Mouse (Mus musculus) forebrain, postnatal 0 days (tissue): ENCODE results near the gene Mef2c. TPM values are rescaled to one million over a fixed set of nuclear protein-coding genes. Genes with fewer than 3 reads are reported as not detected.

Experiments used
- ATAC-seq: fragments of 200-750 bp; cut with Nextera tagmentation; 2 replicates; pipeline ENCODE4 v1.8.0; 2017; ENCODE audit warnings: mild to moderate bottlenecking, moderate library complexity
- DNase-seq: peaks from one replicate; pipeline ENCODE4 v3.0.0-alpha.2; 2015
- H3K27ac ChIP-seq: fragments of 300-500 bp; sonication (generic); 2 replicates; pipeline ENCODE4 v1.5.1; 2014; ENCODE audit warnings: low read depth, mild to moderate bottlenecking, antibody characterized with exemption, low read length, moderate library complexity, mixed read lengths
- H3K27me3 ChIP-seq: fragments of 300-500 bp; sonication (generic); 2 replicates; pipeline ENCODE4 v1.6.1; 2014; ENCODE audit warnings: mild to moderate bottlenecking, low read length, mixed read lengths; ENCODE audit not compliant: insufficient read depth
- H3K36me3 ChIP-seq: fragments of 300-500 bp; sonication (generic); 2 replicates; pipeline ENCODE4 v1.6.1; 2014; ENCODE audit warnings: mild to moderate bottlenecking, moderate library complexity; ENCODE audit not compliant: insufficient read depth
- H3K4me1 ChIP-seq: fragments of 300-500 bp; sonication (generic); 2 replicates; pipeline ENCODE4 v1.6.1; 2014; ENCODE audit warnings: antibody characterized with exemption; ENCODE audit not compliant: insufficient read depth
- H3K4me2 ChIP-seq: fragments of 300-500 bp; sonication (generic); 2 replicates; pipeline ENCODE4 v1.6.1; 2014; ENCODE audit warnings: low read depth, mild to moderate bottlenecking, moderate library complexity
- H3K4me3 ChIP-seq: fragments of 300-500 bp; sonication (generic); 2 replicates; pipeline ENCODE4 v1.5.1; 2014; ENCODE audit warnings: low read depth, low read length, mixed read lengths
- H3K9ac ChIP-seq: fragments of 300-500 bp; sonication (generic); 2 replicates; pipeline ENCODE4 v1.6.1; 2014; ENCODE audit warnings: mild to moderate bottlenecking
- H3K9me3 ChIP-seq: fragments of 300-500 bp; sonication (generic); 2 replicates; pipeline ENCODE4 v1.6.1; 2016; ENCODE audit warnings: low read length
- CTCF ChIP-seq: sonication (generic); IDR thresholded peaks from 2 replicates; pipeline ENCODE4 v1.5.1; 2016; ENCODE audit warnings: antibody characterized with exemption, control low read depth, low read depth
- WGBS: fragments of 180-500 bp; shearing (Covaris S2); extraction: QIAGEN DNeasy Blood & Tissue Kit; methylation state at CpG from one replicate; pipeline ENCODE4 v1.1.7; 2014; 5-methylcytosine and 5-hydroxymethylcytosine counted together
- polyA plus RNA-seq: library from polyadenylated mRNA; unstranded; fragments of >200 nt; fragmentation: Nextera tagmentation; extraction: Ambion mirVana; gene quantifications from 2 replicates; pipeline ENCODE4 v1.2.1, GENCODE M21; 2015
- total RNA-seq: library from RNA; depleted of rRNA; stranded (reverse); fragments of >200 nt; gene quantifications from 2 replicates; pipeline ENCODE4 v1.2.3, GENCODE M21; 2014

Mef2c gene
- total and polyA plus RNA-seq, 2 experiments from 2014 or later: 245 to 373 TPM

DNA sequence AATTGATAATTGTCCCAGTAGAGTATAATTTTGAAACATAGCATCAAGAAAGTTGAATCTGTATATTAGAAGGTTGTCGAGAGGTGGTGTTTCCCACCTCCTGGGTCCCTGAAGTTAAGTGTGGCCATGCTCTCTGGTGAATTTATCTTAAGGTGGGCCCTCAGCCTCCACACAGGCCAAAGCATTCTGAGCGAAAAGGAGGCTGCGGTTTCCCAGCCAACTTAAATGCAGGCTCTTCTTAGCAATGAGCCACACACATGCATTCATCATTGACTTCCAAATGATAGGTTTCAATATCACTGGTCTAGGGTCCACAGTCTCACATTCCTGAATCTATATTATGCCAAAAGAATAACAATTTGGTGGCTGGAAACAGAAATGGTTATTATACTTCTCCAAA is 145.2 kb downstream of the Mef2c start:
- H3K36me3 ChIP-seq: peaks cover 10% of the 10 kb centered on the region; the same call in 1 of the 2 replicates
- no peaks in the 10 kb centered on the region for H3K27me3 ChIP-seq
- H3K4me3 ChIP-seq: no peak overlapping the region
- H3K27ac ChIP-seq: no peak overlapping the region
- no peak for ATAC-seq
- 90% methylated on average over 3 of the region's 3 CpGs for WGBS
- DNase-seq: no peak
- TF ChIP-seq CTCF: no peak
- no peak overlapping the region for H3K9ac ChIP-seq
- H3K4me1 ChIP-seq: 0 out of 2 replicates have a peak, but pooled peaks cover 3% of the 10 kb centered on the region
- no peaks in the 10 kb centered on the region for H3K9me3 ChIP-seq
- H3K4me2 ChIP-seq: no peak overlapping the region

DNA sequence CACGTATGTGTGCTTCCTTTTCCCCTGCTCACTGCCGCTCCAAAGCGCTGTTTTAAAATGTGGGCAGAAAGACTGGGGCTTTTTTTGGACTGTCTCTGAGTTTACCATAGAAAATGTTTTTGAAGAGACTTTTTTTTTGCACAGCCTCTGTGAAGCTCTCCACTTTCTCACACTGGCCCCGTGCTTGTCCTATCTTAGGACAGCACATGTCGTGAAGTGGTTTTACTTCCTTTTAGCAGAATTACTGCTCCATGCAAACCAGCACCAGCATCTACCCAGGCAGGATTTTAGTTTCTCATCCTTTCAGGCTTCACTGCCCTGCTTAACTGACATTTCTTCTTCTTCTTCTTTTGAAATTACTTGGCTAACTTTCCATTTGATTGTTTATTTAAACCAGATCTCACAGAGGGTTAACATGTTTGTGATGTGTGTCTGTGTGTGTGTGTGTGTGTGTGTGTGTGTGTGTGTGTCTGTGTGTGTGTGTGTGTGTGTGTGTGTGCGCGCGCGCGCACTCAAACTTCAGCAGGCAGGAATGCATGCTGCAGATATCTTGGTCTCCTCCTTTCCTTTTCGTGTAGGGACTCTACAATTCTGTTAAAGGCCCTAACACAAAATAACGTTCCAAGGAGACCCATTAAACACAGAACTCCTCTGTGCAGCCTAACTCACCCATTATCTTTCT is 146.1 kb downstream of the Mef2c start:
- Histone ChIP-seq H3K36me3 (peaks cover 10% of the 10 kb centered on the region; the same call in 1 of the 2 replicates), H3K27ac (no peak overlapping the region), H3K9ac (no peak overlapping the region), H3K4me3 (no peak overlapping the region), H3K4me1 (peaks cover 7% of the 10 kb centered on the region; the same call in 1 of the 2 replicates), H3K27me3 (no peaks in the 10 kb centered on the region), H3K9me3 (no peaks in the 10 kb centered on the region), H3K4me2 (no peak overlapping the region)
- TF ChIP-seq CTCF: no peak
- ATAC-seq: no peak
- WGBS: 80% methylated on average over 12 of the region's 12 CpGs
- no peak for DNase-seq

- 81% methylated on average over 3 of the region's 3 CpGs for WGBS
- no peak overlapping the region for H3K4me3 ChIP-seq
- DNase-seq (no peak), ATAC-seq (no peak)
- H3K27ac ChIP-seq: no peak overlapping the region
- peaks cover 10% of the 10 kb centered on the region; the same call in 1 of the 2 replicates for H3K36me3 ChIP-seq
- H3K27me3 ChIP-seq: no peaks in the 10 kb centered on the region
- H3K9me3 ChIP-seq: no peaks in the 10 kb centered on the region
- H3K4me2 ChIP-seq: no peak overlapping the region
- TF ChIP-seq CTCF: no peak
- peaks cover 7% of the 10 kb centered on the region; the same call in 1 of the 2 replicates for H3K4me1 ChIP-seq
- no peak overlapping the region for H3K9ac ChIP-seq
Observed at GRCm38 (mm10) chr13:83650807-83651206, 147.0 kb downstream of the Mef2c start.

- Histone ChIP-seq H3K4me1 (peaks cover 7% of the 10 kb centered on the region; the same call in 1 of the 2 replicates), H3K9ac (no peak overlapping the region), H3K27ac (no peak overlapping the region), H3K4me3 (no peak overlapping the region), H3K4me2 (no peak overlapping the region), H3K27me3 (no peaks in the 10 kb centered on the region), H3K36me3 (no peaks in the 10 kb centered on the region), H3K9me3 (no peaks in the 10 kb centered on the region)
- no peak for DNase-seq
- ATAC-seq: no peak
- WGBS: 77% methylated on average over 7 of the region's 7 CpGs
- TF ChIP-seq CTCF: no peak
Observed at GRCm38 (mm10) chr13:83651941-83652548, 148.2 kb downstream of the Mef2c start.

- TF ChIP-seq CTCF: no peak
- 76% methylated on average over 8 of the region's 8 CpGs for WGBS
- peaks cover 7% of the 10 kb centered on the region; the same call in 1 of the 2 replicates for H3K4me1 ChIP-seq
- no peak overlapping the region for H3K27ac ChIP-seq
- ATAC-seq: no peak
- H3K4me3 ChIP-seq: no peak overlapping the region
- H3K27me3 ChIP-seq: no peaks in the 10 kb centered on the region
- no peaks in the 10 kb centered on the region for H3K9me3 ChIP-seq
- H3K36me3 ChIP-seq: no peaks in the 10 kb centered on the region
- no peak overlapping the region for H3K9ac ChIP-seq
- no peak overlapping the region for H3K4me2 ChIP-seq
- DNase-seq: no peak
Observed at GRCm38 (mm10) chr13:83652560-83652959, 148.7 kb downstream of the Mef2c start.

DNA sequence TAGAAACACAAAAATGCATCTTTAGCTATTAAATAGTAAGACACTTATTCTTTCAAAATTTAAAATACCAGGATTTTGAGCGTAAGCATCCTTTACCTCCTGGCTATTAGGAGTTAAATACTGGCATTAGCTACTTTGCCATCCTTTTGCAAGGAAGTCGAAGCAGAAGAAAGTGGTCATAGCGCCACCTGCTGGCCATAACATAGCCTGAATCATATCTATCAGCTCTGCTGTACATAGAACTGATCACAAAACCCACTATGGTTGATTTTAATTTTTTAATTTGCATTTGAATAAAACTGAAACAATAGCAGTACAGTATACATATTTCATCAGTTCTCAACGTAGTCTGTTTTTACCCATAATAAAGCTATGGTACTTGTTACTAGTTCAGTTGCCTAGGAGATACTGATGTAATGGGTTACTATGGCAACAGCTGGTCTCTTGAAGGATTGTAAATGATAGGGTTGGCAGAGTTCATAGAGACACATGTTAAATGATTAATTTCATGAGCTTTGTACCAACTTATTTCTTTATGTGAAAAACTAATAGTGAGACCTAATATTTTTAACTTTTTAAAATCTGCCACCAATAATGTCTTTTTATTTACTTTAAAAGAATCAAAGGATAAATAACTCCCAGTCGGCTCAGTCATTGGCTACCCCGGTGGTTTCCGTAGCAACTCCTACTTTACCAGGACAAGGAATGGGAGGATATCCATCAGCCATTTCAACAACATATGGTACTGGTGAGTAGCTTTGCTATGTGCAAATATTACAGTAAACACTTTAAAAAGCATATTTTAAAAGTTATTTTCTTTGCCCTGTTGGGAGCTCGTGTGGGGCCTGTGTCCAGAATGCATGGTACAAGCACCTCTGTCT is 151.3 kb downstream of the Mef2c start:
- peak; percentile 92 for TF ChIP-seq CTCF
- H3K36me3 ChIP-seq: no peaks in the 10 kb centered on the region
- 9% methylated on average over 8 of the region's 8 CpGs for WGBS
- no peaks in the 10 kb centered on the region for H3K27me3 ChIP-seq
- no peak overlapping the region for H3K27ac ChIP-seq
- no peak overlapping the region for H3K4me3 ChIP-seq
- H3K9me3 ChIP-seq: no peaks in the 10 kb centered on the region
- ATAC-seq (peak; percentile 76), DNase-seq (peak; percentile 94)
- H3K4me1 ChIP-seq: peaks cover 4% of the 10 kb centered on the region; the same call in 1 of the 2 replicates
- H3K9ac ChIP-seq: no peak overlapping the region
- H3K4me2 ChIP-seq: no peak overlapping the region
